16 mouse cellular contexts compared by ENCODE assay signal in genomic region chr9:21102076-21102475, GRCm38 (mm10).
"Had no signal": no experiment of that assay in that cellular context is flagged by ENCODE, and none has a peak within 500 bp of the region (broad histone marks: within the 10 kb centered on the region; RNA-seq: fewer than 3 reads in every experiment).

No protein-coding gene starts in this region.

- DNase-seq: retina, postnatal 1 day; right cerebral cortex, adult 18-20 months; right cerebral cortex, postnatal 14 days; right cerebral cortex, postnatal 25 days; right cerebral cortex, postnatal 4 days; spleen, adult 18-20 months; thymus, adult 18-20 months; thymus, adult 2 months; thymus, postnatal 14 days; thymus, postnatal 25 days; thymus, postnatal 36 days; thymus, postnatal 4 days had no signal

- H3K9me3 ChIP-seq: neural tube, embryonic 13.5 days; neural tube, embryonic 15.5 days; stomach, embryonic 15.5 days had no signal

- H3K27me3 ChIP-seq: neural tube, embryonic 13.5 days; neural tube, embryonic 15.5 days; stomach, embryonic 15.5 days had no signal

- H3K9ac ChIP-seq: neural tube, embryonic 13.5 days; neural tube, embryonic 15.5 days; stomach, embryonic 15.5 days had no signal

- H3K4me1 ChIP-seq: neural tube, embryonic 13.5 days; neural tube, embryonic 15.5 days; stomach, embryonic 15.5 days had no signal

- H3K36me3 ChIP-seq: neural tube, embryonic 15.5 days; stomach, embryonic 15.5 days had no signal

- H3K4me3 ChIP-seq: neural tube, embryonic 13.5 days; neural tube, embryonic 15.5 days; stomach, embryonic 15.5 days had no signal

- H3K27ac ChIP-seq: neural tube, embryonic 13.5 days; neural tube, embryonic 15.5 days; stomach, embryonic 15.5 days; stomach, postnatal 0 days had no signal
